Mouse (Mus musculus) heart, embryonic 14.5 days (tissue): ENCODE data around the gene Cdh22. TPM values are rescaled to one million over a fixed set of nuclear protein-coding genes. Genes with fewer than 3 reads are reported as not detected.

Experiments used
- ATAC-seq: fragments of 200-750 bp; cut with Nextera tagmentation; 2 replicates; pipeline ENCODE4 v1.8.0; 2017; ENCODE audit warnings: low read depth, moderate TSS enrichment; ENCODE audit not compliant: insufficient number of reproducible peaks, insufficient read depth, low FRiP score
- H3K27ac ChIP-seq, 2 experiments: fragments of 200-500 bp in 1 of 2; fragments of 300-500 bp in 1 of 2; sonication (generic) in 1 of 2; replicated peaks in 1 of 2; 2 replicates each; pipeline ENCODE4 v1.5.1; 2012 to 2014; ENCODE audit warnings: low read depth in 2 of 2, low read length in 2 of 2, control low read depth in 1 of 2, mild to moderate bottlenecking in 1 of 2, mixed read lengths in 1 of 2; ENCODE audit not compliant: control insufficient read depth in 1 of 2, insufficient read depth in 1 of 2
- H3K27me3 ChIP-seq: fragments of 300-500 bp; sonication (generic); 2 replicates; pipeline ENCODE4 v1.6.1; 2014; ENCODE audit warnings: mild to moderate bottlenecking, low read length, control low read depth; ENCODE audit not compliant: control insufficient read depth, insufficient read depth
- H3K36me3 ChIP-seq: fragments of 300-500 bp; sonication (generic); 2 replicates; pipeline ENCODE4 v1.6.1; 2014; ENCODE audit warnings: mild to moderate bottlenecking, control low read depth, low read length, mixed read lengths; ENCODE audit not compliant: control insufficient read depth, insufficient read depth
- H3K4me1 ChIP-seq, 2 experiments: fragments of 200-500 bp in 1 of 2; fragments of 300-500 bp in 1 of 2; sonication (generic) in 1 of 2; 2 replicates each; pipeline ENCODE4 v1.6.1; 2012 to 2014; ENCODE audit warnings: low read length in 2 of 2, control low read depth in 1 of 2, mixed read lengths in 1 of 2; ENCODE audit not compliant: control insufficient read depth in 2 of 2, insufficient read depth in 2 of 2
- H3K4me2 ChIP-seq: fragments of 300-500 bp; sonication (generic); 2 replicates; pipeline ENCODE4 v1.6.1; 2014; ENCODE audit warnings: mild to moderate bottlenecking, low read length
- H3K4me3 ChIP-seq, 2 experiments: fragments of 200-500 bp in 1 of 2; fragments of 300-500 bp in 1 of 2; sonication (generic) in 1 of 2; 2 replicates each; pipeline ENCODE4 v1.5.1; 2012 to 2014; ENCODE audit warnings: low read length in 2 of 2, mild to moderate bottlenecking in 2 of 2, control low read depth in 1 of 2, low read depth in 1 of 2, moderate library complexity in 1 of 2; ENCODE audit not compliant: control insufficient read depth in 1 of 2, insufficient read depth in 1 of 2
- H3K9ac ChIP-seq: fragments of 300-500 bp; sonication (generic); 2 replicates; pipeline ENCODE4 v1.6.1; 2014; ENCODE audit warnings: mild to moderate bottlenecking, low read length
- H3K9me3 ChIP-seq: fragments of 300-500 bp; sonication (generic); 2 replicates; pipeline ENCODE4 v1.6.1; 2016; ENCODE audit warnings: low read length, control low read depth; ENCODE audit not compliant: control insufficient read depth
- WGBS: fragments of 180-500 bp; shearing (Covaris S2); extraction: QIAGEN DNeasy Blood & Tissue Kit; methylation state at CpG from one replicate; pipeline ENCODE4 v1.1.7; 2014; 5-methylcytosine and 5-hydroxymethylcytosine counted together
- polyA plus RNA-seq: library from polyadenylated mRNA; unstranded; fragments of >200 nt; fragmentation: Nextera tagmentation; extraction: Ambion mirVana; gene quantifications from 2 replicates; pipeline ENCODE4 v1.2.1, GENCODE M21; 2014

Gene Cdh22
- polyA plus RNA-seq, 1 experiment from 2014 or later = 0.11 TPM

DNA sequence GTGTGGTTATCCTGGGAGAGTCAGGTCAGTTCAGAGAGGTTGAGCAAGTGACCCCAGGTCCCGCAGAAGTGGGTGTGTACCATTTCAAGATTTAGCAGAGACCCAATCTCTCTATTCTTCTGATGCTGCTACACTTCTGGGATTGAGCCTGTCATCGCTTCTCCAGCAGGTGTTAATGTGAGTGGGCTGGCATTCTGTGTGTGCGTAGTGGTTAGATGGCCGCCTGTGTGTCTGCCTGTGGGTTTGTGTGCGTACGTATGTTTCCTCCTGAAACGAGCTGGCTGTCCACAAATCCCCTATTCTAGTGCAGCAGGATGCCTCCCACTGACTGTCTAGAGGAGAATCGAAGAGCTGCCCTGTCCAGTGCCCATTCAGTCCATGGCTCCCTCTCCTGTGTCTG, 156.6 kb downstream of the Cdh22 start:
- Histone ChIP-seq H3K27me3 (peaks cover 82% of the 10 kb centered on the region), H3K9ac (no peak overlapping the region), H3K4me3 (no peak overlapping the region), H3K36me3 (no peaks in the 10 kb centered on the region), H3K9me3 (no peaks in the 10 kb centered on the region), H3K27ac (no peak overlapping the region), H3K4me2 (no peak overlapping the region), H3K4me1 (no peaks in the 10 kb centered on the region)
- no peak for ATAC-seq
- WGBS = 57% methylated on average over 8 of the region's 8 CpGs

DNA sequence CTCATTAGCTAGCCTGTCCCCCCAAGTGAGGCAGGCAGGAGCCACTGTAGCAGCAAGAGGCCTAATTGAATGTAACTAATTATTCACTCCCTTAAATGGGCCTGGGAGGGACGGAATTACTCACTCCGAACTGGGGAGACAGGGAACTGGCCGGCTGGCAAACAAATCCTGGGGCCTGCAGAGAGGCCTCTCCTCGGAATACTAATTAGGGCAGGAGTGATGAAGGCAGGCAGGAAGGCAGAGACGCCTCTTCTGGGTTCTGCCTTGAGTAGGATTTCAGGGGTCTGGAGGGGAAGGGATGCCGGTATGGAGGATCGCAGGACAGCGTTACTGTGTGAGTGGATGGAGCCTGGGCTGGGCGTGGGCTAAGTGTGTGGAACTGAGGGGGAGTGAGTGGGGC, 157.6 kb downstream of the Cdh22 start:
- no peaks in the 10 kb centered on the region for H3K9me3 ChIP-seq
- no peak for ATAC-seq
- H3K9ac ChIP-seq = no peak overlapping the region
- H3K27me3 ChIP-seq = peaks cover 89% of the 10 kb centered on the region
- H3K4me3 ChIP-seq = no peak overlapping the region
- WGBS = 9% methylated on average over 9 of the region's 9 CpGs
- H3K4me2 ChIP-seq = no peak overlapping the region
- H3K27ac ChIP-seq = no peak overlapping the region
- no peaks in the 10 kb centered on the region for H3K4me1 ChIP-seq
- H3K36me3 ChIP-seq = no peaks in the 10 kb centered on the region

- Histone ChIP-seq H3K36me3 (no peaks in the 10 kb centered on the region), H3K27me3 (peaks cover 87% of the 10 kb centered on the region), H3K4me3 (no peak overlapping the region), H3K4me1 (no peaks in the 10 kb centered on the region), H3K27ac (no peak overlapping the region), H3K9ac (no peak overlapping the region), H3K9me3 (no peaks in the 10 kb centered on the region), H3K4me2 (no peak overlapping the region)
- ATAC-seq = no peak
- 28% methylated on average over 2 of the region's 2 CpGs for WGBS
Observed at GRCm38 (mm10) chr2:165074937-165075336, 159.7 kb downstream of the Cdh22 start.

DNA sequence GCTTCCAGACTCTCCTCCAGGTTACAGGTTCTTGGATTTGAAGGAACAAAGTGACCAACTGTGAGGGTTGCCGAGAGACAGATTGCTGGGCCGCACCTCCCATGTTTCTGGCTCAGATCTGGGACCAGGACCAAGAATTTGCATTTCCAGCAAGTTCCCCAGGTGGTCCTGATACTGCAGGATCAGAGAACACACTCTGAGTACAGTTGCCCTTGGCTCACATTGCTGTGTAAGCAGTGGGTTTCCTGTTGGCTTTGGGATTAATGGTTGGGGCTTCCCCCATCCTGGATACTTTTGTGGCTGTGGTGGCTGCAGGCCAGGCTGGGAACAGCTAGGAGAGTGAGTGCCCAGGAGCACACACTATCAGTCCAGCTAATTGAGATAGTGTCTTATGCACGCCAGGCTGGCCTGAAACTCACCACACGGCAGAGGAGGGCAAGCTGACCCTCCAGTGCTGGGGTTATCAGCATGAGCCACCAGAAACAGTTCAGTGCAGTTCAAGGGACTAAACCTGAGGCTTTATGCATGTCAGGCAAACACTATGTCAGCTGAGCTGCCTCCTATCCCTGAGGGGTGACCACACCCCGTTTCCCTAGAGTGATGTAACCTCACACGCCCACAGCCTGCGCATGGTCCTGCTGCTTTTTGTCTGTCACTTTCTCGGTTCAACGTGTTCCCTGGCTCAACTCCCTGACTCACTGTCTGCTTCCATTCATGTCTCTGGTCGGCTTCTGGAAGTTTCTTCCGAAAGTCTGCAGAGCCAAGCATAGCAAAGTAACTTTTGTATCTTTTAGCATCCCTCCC, 160.4 kb downstream of the Cdh22 start:
- ATAC-seq = peak; percentile 48
- Histone ChIP-seq H3K4me2 (no peak overlapping the region), H3K4me3 (no peak overlapping the region), H3K27ac (no peak overlapping the region), H3K4me1 (no peaks in the 10 kb centered on the region), H3K9ac (no peak overlapping the region), H3K27me3 (peaks cover 80% of the 10 kb centered on the region), H3K9me3 (no peaks in the 10 kb centered on the region), H3K36me3 (no peaks in the 10 kb centered on the region)
- 19% methylated on average over 11 of the region's 11 CpGs for WGBS

GRCm38 (mm10) chr2:165073381-165073781, 161.3 kb downstream of the Cdh22 start:
- H3K27ac ChIP-seq = no peak overlapping the region
- H3K4me1 ChIP-seq = no peaks in the 10 kb centered on the region
- 17% methylated on average over 8 of the region's 9 CpGs for WGBS
- H3K4me2 ChIP-seq = no peak overlapping the region
- H3K36me3 ChIP-seq = no peaks in the 10 kb centered on the region
- H3K9me3 ChIP-seq = no peaks in the 10 kb centered on the region
- ATAC-seq = no peak
- H3K4me3 ChIP-seq = no peak overlapping the region
- no peak overlapping the region for H3K9ac ChIP-seq
- H3K27me3 ChIP-seq = peaks cover 71% of the 10 kb centered on the region

GRCm38 (mm10) chr2:165070096-165070816, 164.4 kb downstream of the Cdh22 start:
- no peaks in the 10 kb centered on the region for H3K9me3 ChIP-seq
- no peak overlapping the region for H3K4me2 ChIP-seq
- WGBS = 25% methylated on average over 23 of the region's 23 CpGs
- no peak overlapping the region for H3K27ac ChIP-seq
- H3K27me3 ChIP-seq = peaks cover 40% of the 10 kb centered on the region
- H3K9ac ChIP-seq = no peak overlapping the region
- no peak for ATAC-seq
- no peaks in the 10 kb centered on the region for H3K36me3 ChIP-seq
- no peak overlapping the region for H3K4me3 ChIP-seq
- no peaks in the 10 kb centered on the region for H3K4me1 ChIP-seq

- 69% methylated on average over 2 of the region's 2 CpGs for WGBS
- Histone ChIP-seq H3K4me1 (no peaks in the 10 kb centered on the region), H3K36me3 (0 out of 2 replicates have a peak, but pooled peaks cover under 1% of the 10 kb centered on the region), H3K4me2 (no peak overlapping the region), H3K27ac (no peak overlapping the region), H3K9ac (no peak overlapping the region), H3K27me3 (peaks cover 29% of the 10 kb centered on the region), H3K9me3 (no peaks in the 10 kb centered on the region), H3K4me3 (no peak overlapping the region)
- ATAC-seq = no peak
Observed at GRCm38 (mm10) chr2:165068806-165069205, 165.8 kb downstream of the Cdh22 start.
